Comparison of ENCODE assay signal across 13 mouse cellular contexts in genomic region chr11:106556689-106557088, GRCm38 (mm10). TPM values are rescaled to one million over a fixed set of nuclear protein-coding genes. Genes with fewer than 3 reads are reported as not detected.
DNase-seq lines count a peak whose midpoint lies in the region; ATAC-seq and TF ChIP-seq lines count a peak whose summit lies in the region.
"Had no signal": no experiment of that assay in that cellular context is flagged by ENCODE, and none has a peak within 500 bp of the region (broad histone marks: within the 10 kb centered on the region; RNA-seq: fewer than 3 reads in every experiment).

No protein-coding gene starts in this region.

- 55% methylated on average over 4 of the region's 4 CpGs for WGBS in limb, embryonic 13.5 days
- WGBS in stomach, postnatal 0 days: 54% methylated on average over 4 of the region's 4 CpGs

- no peaks in the 10 kb centered on the region for H3K36me3 ChIP-seq in limb, embryonic 13.5 days
- H3K36me3 ChIP-seq in stomach, postnatal 0 days (ENCODE audit: control insufficient read depth, insufficient read depth, low read length): no peaks in the 10 kb centered on the region

- DNase-seq in gastrocnemius, adult 2 months: no peak
- no peak for DNase-seq in gastrocnemius, postnatal 4 days (ENCODE audit: low spot score in 2 of 2)
- no peak for DNase-seq in layer of hippocampus, adult 2 months (ENCODE audit: low spot score in 2 of 2)
- no peak for DNase-seq in layer of hippocampus, adult 8-10 months (ENCODE audit: low spot score in 2 of 2)
- DNase-seq in stomach, postnatal 0 days (ENCODE audit: low spot score): peak; percentile 60
- DNase-seq in left cerebral cortex, adult 8-10 months (ENCODE audit: low spot score in 2 of 2): no peak
- DNase-seq in layer of hippocampus, postnatal 14 days (ENCODE audit: low spot score in 2 of 2): no peak
- DNase-seq: cerebellum, postnatal 14 days; lung, adult 2 months; midbrain, embryonic 14.5 days; thymus, adult 2 months had no signal

- no peak for TF ChIP-seq CTCF in gastrocnemius, adult 2 months (IDR thresholded peaks at IDR 0.05)
- no peak for TF ChIP-seq CTCF in layer of hippocampus, adult 2 months (conservative IDR thresholded peaks at IDR 0.05)
- TF ChIP-seq CTCF in stomach, postnatal 0 days (IDR thresholded peaks at IDR 0.05; ENCODE audit: low read depth): no peak

- ATAC-seq in limb, embryonic 13.5 days (ENCODE audit: low FRiP score, low read depth): no peak
- ATAC-seq in stomach, postnatal 0 days (ENCODE audit: low FRiP score, low TSS enrichment): peak; percentile 85

- no peak overlapping the region for H3K9ac ChIP-seq in limb, embryonic 13.5 days
- no peak overlapping the region for H3K9ac ChIP-seq in stomach, postnatal 0 days (ENCODE audit: low read length)

- H3K9me3 ChIP-seq in limb, embryonic 13.5 days: no peaks in the 10 kb centered on the region
- no peaks in the 10 kb centered on the region for H3K9me3 ChIP-seq in stomach, postnatal 0 days (ENCODE audit: control insufficient read depth, low read length)

- intact Hi-C loops in gastrocnemius, adult 2 months (cut with DNase I): no loop called here

- no peak overlapping the region for H3K4me2 ChIP-seq in limb, embryonic 13.5 days (replicated peaks)
- no peak overlapping the region for H3K4me2 ChIP-seq in stomach, postnatal 0 days (replicated peaks; ENCODE audit: low read depth)

- TF ChIP-seq EP300 in stomach, postnatal 0 days (optimal IDR thresholded peaks at IDR 0.05): no peak

- peaks cover 34% of the 10 kb centered on the region for H3K4me1 ChIP-seq in limb, embryonic 13.5 days
- H3K4me1 ChIP-seq in stomach, postnatal 0 days (replicated peaks; ENCODE audit: control insufficient read depth, insufficient read depth): peaks cover 6% of the 10 kb centered on the region

- no peak overlapping the region for H3K4me3 ChIP-seq in gastrocnemius, adult 2 months
- H3K4me3 ChIP-seq in layer of hippocampus, adult 2 months: no peak overlapping the region
- no peak overlapping the region for H3K4me3 ChIP-seq in limb, embryonic 13.5 days
- no peak overlapping the region for H3K4me3 ChIP-seq in stomach, postnatal 0 days (ENCODE audit: low read depth, low read length)
- H3K4me3 ChIP-seq: erythroblast, embryonic 14.5 days had no signal

- peak overlapping the region; percentile 35; the same call in 1 of the 2 replicates for H3K27ac ChIP-seq in gastrocnemius, adult 2 months
- H3K27ac ChIP-seq in layer of hippocampus, adult 2 months: peak overlapping the region; percentile 36; the same call in 1 of the 2 replicates
- H3K27ac ChIP-seq in limb, embryonic 13.5 days: peak overlapping the region; percentile 28; the same call in 1 of the 2 replicates
- H3K27ac ChIP-seq in stomach, postnatal 0 days (replicated peaks): peak overlapping the region; percentile 82

- no peaks in the 10 kb centered on the region for H3K27me3 ChIP-seq in limb, embryonic 13.5 days
- no peaks in the 10 kb centered on the region for H3K27me3 ChIP-seq in stomach, postnatal 0 days (ENCODE audit: control insufficient read depth, insufficient read depth, low read length)

RNA-seq across cellular contexts. Expression of gene Tex2, which starts 56.5 kb away (rescaled TPM):
- total RNA-seq in gastrocnemius, adult 2 months (2021): 10 to 100 TPM; 59.2 to 65.5 TPM
- total RNA-seq in gastrocnemius, postnatal 4 days (2021): 10 to 100 TPM; 20.1 to 21.7 TPM
- total RNA-seq in layer of hippocampus, adult 2 months (2021): 100 to 1,000 TPM; 144 TPM
- total RNA-seq in layer of hippocampus, adult 8-10 months (2022): 100 to 1,000 TPM; 135 to 153 (median 142) TPM
- polyA plus RNA-seq in limb, embryonic 13.5 days (2015; fragmentation: Nextera tagmentation; extraction: Ambion mirVana): 7.5 and 8.2 TPM in 2 replicates
- polyA plus RNA-seq in stomach, postnatal 0 days (2015; fragmentation: Nextera tagmentation; extraction: Ambion mirVana): 11.6 and 12.1 TPM in 2 replicates
- 100 to 1,000 TPM; 112 to 137 (median 119) TPM for total RNA-seq in left cerebral cortex, adult 8-10 months (2022)
- total RNA-seq in layer of hippocampus, postnatal 14 days (2021): 100 to 1,000 TPM; 105 to 120 TPM

Comparison
In these comparisons a context has a peak if more than half of its experiments do, and no peak if none do; other contexts are left out.
1. H3K27ac ChIP-seq: peak in every context shown above with its lines; median percentile 82 in stomach, postnatal 0 days; 36 in layer of hippocampus, adult 2 months; 35 in gastrocnemius, adult 2 months; 28 in limb, embryonic 13.5 days.